Comparison of ENCODE assay signal across 18 mouse cellular contexts in the genomic region with DNA sequence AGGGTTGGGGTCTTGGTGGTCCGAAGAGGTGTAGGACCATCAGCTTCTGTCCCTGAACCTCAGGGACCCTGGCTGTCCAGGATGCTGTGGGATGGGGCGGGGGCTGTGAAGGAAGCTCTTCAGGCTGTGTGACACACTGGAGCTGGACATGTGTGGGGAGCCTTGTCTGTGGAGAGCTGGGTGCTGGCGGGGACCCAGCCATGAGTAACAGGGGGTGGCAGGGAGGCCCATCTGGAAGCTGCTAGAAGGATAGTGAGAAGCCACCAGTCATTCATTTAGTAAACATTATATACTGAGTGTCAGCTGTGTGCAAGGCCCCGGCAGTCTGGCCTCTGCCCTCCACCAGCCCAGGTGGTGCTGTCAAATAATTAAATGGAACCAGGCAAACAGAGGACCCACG. TPM values are rescaled to one million over a fixed set of nuclear protein-coding genes. Genes with fewer than 3 reads are reported as not detected.
A peak's percentile ranks its signal among the peaks of the same experiment; 100 is the strongest.
DNase-seq lines count a peak whose midpoint lies in the region.
"Had no signal": no experiment of that assay in that cellular context is flagged by ENCODE, and none has a peak within 500 bp of the region (broad histone marks: within the 10 kb centered on the region; RNA-seq: fewer than 3 reads in every experiment).

No protein-coding gene starts in this region.

- DNase-seq in layer of hippocampus, adult 8-10 months (ENCODE audit: low spot score in 2 of 2): peak; percentile 45 to 55
- DNase-seq in layer of hippocampus, adult 9-10 months (ENCODE audit: low spot score): no peak
- DNase-seq in right cerebral cortex, adult 18-20 months: peak; percentile 81
- no peak for DNase-seq in right cerebral cortex, postnatal 4 days
- peak; percentile 60 to 62 for DNase-seq in right cerebral cortex, adult 2 months (ENCODE audit: low spot score in 2 of 2)
- DNase-seq in kidney, adult 9 months: no peak
- DNase-seq: adrenal gland, adult 8-10 months; cerebellum, adult 8-10 months; embryo, embryonic 11 days; gastrocnemius, postnatal 25 days; heart, adult 11 months; kidney, adult 8-10 months; kidney, postnatal 10 days; liver, embryonic 13.5 days; lung, adult 18-20 months; lung, postnatal 4 days; retina, postnatal 1 day; thymus, postnatal 4 days had no signal

RNA-seq across cellular contexts. Expression of gene Dlgap4, which starts 34.5 kb away (rescaled TPM):
- 100 to 1,000 TPM; 180 to 193 (median 189) TPM for total RNA-seq in layer of hippocampus, adult 8-10 months (2022)

Comparison
In these comparisons a context has a peak if more than half of its experiments do, and no peak if none do; other contexts are left out.
1. DNase-seq: peak in layer of hippocampus, adult 8-10 months (2 of 2), right cerebral cortex, adult 18-20 months (single experiment) and right cerebral cortex, adult 2 months (2 of 2); none in layer of hippocampus, adult 9-10 months (single experiment), right cerebral cortex, postnatal 4 days (single experiment) and kidney, adult 9 months (single experiment).